ENCODE assay signal across 19 mouse cellular contexts in genomic region chr17:45520136-45520535, GRCm38 (mm10). TPM values are rescaled to one million over a fixed set of nuclear protein-coding genes. Genes with fewer than 3 reads are reported as not detected.
DNase-seq lines count a peak whose midpoint lies in the region; ATAC-seq and TF ChIP-seq lines count a peak whose summit lies in the region.
"Had no signal": no experiment of that assay in that cellular context is flagged by ENCODE, and none has a peak within 500 bp of the region (broad histone marks: within the 10 kb centered on the region; RNA-seq: fewer than 3 reads in every experiment).

No protein-coding gene starts in this region.

- 82% methylated on average over 11 of the region's 11 CpGs for WGBS in hindbrain, postnatal 0 days
- 79% methylated on average over 11 of the region's 11 CpGs for WGBS in hindbrain, embryonic 16.5 days
- 83% methylated on average over 11 of the region's 11 CpGs for WGBS in embryonic facial prominence, embryonic 10.5 days

- no peak overlapping the region for H3K4me3 ChIP-seq in hindbrain, postnatal 0 days (ENCODE audit: low read length)
- no peak overlapping the region for H3K4me3 ChIP-seq in hindbrain, embryonic 16.5 days (ENCODE audit: low read length)
- peak overlapping the region; percentile 3; the same call in 1 of the 2 replicates for H3K4me3 ChIP-seq in embryonic facial prominence, embryonic 10.5 days
- H3K4me3 ChIP-seq: embryonic facial prominence, embryonic 15.5 days; erythroblast, embryonic 14.5 days; forebrain, embryonic 15.5 days; heart, adult 2 months; heart, embryonic 12.5 days; hindbrain, embryonic 15.5 days had no signal

- no peak for TF ChIP-seq CTCF in hindbrain, postnatal 0 days (IDR thresholded peaks at IDR 0.05; ENCODE audit: low read depth)

- no peak overlapping the region for H3K4me2 ChIP-seq in hindbrain, postnatal 0 days (ENCODE audit: low read depth, low read length)
- no peak overlapping the region for H3K4me2 ChIP-seq in hindbrain, embryonic 16.5 days (ENCODE audit: low read length)
- H3K4me2 ChIP-seq: embryonic facial prominence, embryonic 15.5 days; forebrain, embryonic 15.5 days; heart, embryonic 12.5 days; hindbrain, embryonic 15.5 days had no signal

- H3K4me1 ChIP-seq in hindbrain, postnatal 0 days (ENCODE audit: insufficient read depth, low read length), result peaks cover 11% of the 10 kb centered on the region
- peaks cover 14% of the 10 kb centered on the region for H3K4me1 ChIP-seq in hindbrain, embryonic 16.5 days (ENCODE audit: control insufficient read depth, insufficient read depth, low read depth, low read length)
- H3K4me1 ChIP-seq in embryonic facial prominence, embryonic 10.5 days, result peaks cover 30% of the 10 kb centered on the region

- peaks cover 3% of the 10 kb centered on the region; the same call in 1 of the 2 replicates for H3K36me3 ChIP-seq in hindbrain, postnatal 0 days (ENCODE audit: insufficient read depth, low read length)
- peaks cover 5% of the 10 kb centered on the region; the same call in 1 of the 2 replicates for H3K36me3 ChIP-seq in hindbrain, embryonic 16.5 days (ENCODE audit: control insufficient read depth, insufficient read depth, low read length)
- peaks cover 61% of the 10 kb centered on the region for H3K36me3 ChIP-seq in embryonic facial prominence, embryonic 10.5 days (replicated peaks)
- H3K36me3 ChIP-seq: forebrain, embryonic 15.5 days; hindbrain, embryonic 15.5 days had no signal

- H3K9ac ChIP-seq in hindbrain, postnatal 0 days (replicated peaks; ENCODE audit: low read length), result no peak overlapping the region
- H3K9ac ChIP-seq in hindbrain, embryonic 16.5 days (ENCODE audit: low read depth, low read length), result no peak overlapping the region
- H3K9ac ChIP-seq: embryonic facial prominence, embryonic 15.5 days; forebrain, embryonic 15.5 days; hindbrain, embryonic 15.5 days had no signal

- peak overlapping the region; percentile 74; the same call in 1 of the 2 replicates for H3K27ac ChIP-seq in hindbrain, postnatal 0 days
- H3K27ac ChIP-seq in hindbrain, embryonic 16.5 days (ENCODE audit: low read depth, low read length), result no peak overlapping the region; the same call in 1 of the 2 replicates
- H3K27ac ChIP-seq in embryonic facial prominence, embryonic 10.5 days (replicated peaks), result peak overlapping the region; percentile 19; the same call in 1 of the 2 replicates
- H3K27ac ChIP-seq: embryonic facial prominence, embryonic 15.5 days; forebrain, embryonic 15.5 days; heart, adult 2 months had no signal

- H3K9me3 ChIP-seq in hindbrain, postnatal 0 days (ENCODE audit: low read length), result no peaks in the 10 kb centered on the region
- no peaks in the 10 kb centered on the region for H3K9me3 ChIP-seq in hindbrain, embryonic 16.5 days (ENCODE audit: control insufficient read depth, low read length)
- H3K9me3 ChIP-seq in embryonic facial prominence, embryonic 10.5 days, result no peaks in the 10 kb centered on the region
- H3K9me3 ChIP-seq: embryonic facial prominence, embryonic 15.5 days; forebrain, embryonic 15.5 days; heart, embryonic 12.5 days; hindbrain, embryonic 15.5 days had no signal

- DNase-seq in cerebellum, adult 9-10 months, result peak; percentile 61
- no peak for DNase-seq in cerebellum, postnatal 4 days (ENCODE audit: low spot score in 2 of 2)
- no peak for DNase-seq in hindbrain, postnatal 0 days (ENCODE audit: low spot score)
- no peak for DNase-seq in embryonic facial prominence, embryonic 10.5 days (ENCODE audit: low spot score)
- no peak for DNase-seq in adrenal gland, adult (ENCODE audit: inconsistent age in 2 of 2, low spot score in 1 of 2)
- DNase-seq: adrenal gland, adult 8-10 months; adrenal gland, postnatal 36 days; gastrocnemius, postnatal 10 days; heart, adult 2 months; heart, postnatal 36 days; kidney, adult 11 months; kidney, adult 9 months had no signal

- ATAC-seq in hindbrain, postnatal 0 days, result no peak
- ATAC-seq in hindbrain, embryonic 16.5 days, result no peak
- ATAC-seq: forebrain, embryonic 15.5 days had no signal

- H3K27me3 ChIP-seq in hindbrain, postnatal 0 days (ENCODE audit: insufficient read depth, low read length), result no peaks in the 10 kb centered on the region
- H3K27me3 ChIP-seq in hindbrain, embryonic 16.5 days (replicated peaks; ENCODE audit: control insufficient read depth, insufficient read depth, low read length), result no peaks in the 10 kb centered on the region
- peaks cover 26% of the 10 kb centered on the region for H3K27me3 ChIP-seq in embryonic facial prominence, embryonic 10.5 days (replicated peaks; ENCODE audit: low read depth, poor library complexity, severe bottlenecking)
- H3K27me3 ChIP-seq: forebrain, embryonic 15.5 days; hindbrain, embryonic 15.5 days had no signal

RNA-seq across cellular contexts. Expression of gene Tcte1, which starts 3.1 kb away (rescaled TPM):
- 0.58 and 1.5 TPM in 2 replicates for total RNA-seq in hindbrain, postnatal 0 days (2014; rRNA removed)
- 3.9 and 4.3 TPM in 2 replicates for polyA plus RNA-seq in hindbrain, postnatal 0 days (2015; fragmentation: Nextera tagmentation; extraction: Ambion mirVana)
- 6.1 and 6.3 TPM in 2 replicates for polyA plus RNA-seq in hindbrain, embryonic 16.5 days (2015; fragmentation: Nextera tagmentation; extraction: Ambion mirVana)
- polyA plus RNA-seq in embryonic facial prominence, embryonic 10.5 days (2016; fragmentation: Nextera tagmentation; extraction: Ambion mirVana), result 1.1 TPM in 2 replicates
- total RNA-seq: adrenal gland, adult 8-10 months; adrenal gland, postnatal 36 days; gastrocnemius, postnatal 10 days; gastrocnemius, postnatal 4 days; heart, adult 2 months; heart, postnatal 36 days had no signal
- polyA plus RNA-seq: erythroblast, embryonic 14.5 days had no signal

RNA-seq across cellular contexts. Expression of gene Aars2, which starts 13.5 kb away (rescaled TPM):
- total RNA-seq in hindbrain, postnatal 0 days (2014; rRNA removed), result 28.5 and 34.5 TPM in 2 replicates
- polyA plus RNA-seq in hindbrain, postnatal 0 days (2015; fragmentation: Nextera tagmentation; extraction: Ambion mirVana), result 14.2 and 15.7 TPM in 2 replicates
- polyA plus RNA-seq in hindbrain, embryonic 16.5 days (2015; fragmentation: Nextera tagmentation; extraction: Ambion mirVana), result 20.6 and 21.7 TPM in 2 replicates
- polyA plus RNA-seq in embryonic facial prominence, embryonic 10.5 days (2016; fragmentation: Nextera tagmentation; extraction: Ambion mirVana), result 33.7 and 36.0 TPM in 2 replicates

RNA-seq across cellular contexts. Expression of gene Tmem151b, which starts 29.3 kb away (rescaled TPM):
- 107 and 114 TPM in 2 replicates for total RNA-seq in hindbrain, postnatal 0 days (2014; rRNA removed)
- 29.5 and 29.8 TPM in 2 replicates for polyA plus RNA-seq in hindbrain, postnatal 0 days (2015; fragmentation: Nextera tagmentation; extraction: Ambion mirVana)
- 29.3 and 31.7 TPM in 2 replicates for polyA plus RNA-seq in hindbrain, embryonic 16.5 days (2015; fragmentation: Nextera tagmentation; extraction: Ambion mirVana)
- 5.8 and 8.3 TPM in 2 replicates for polyA plus RNA-seq in embryonic facial prominence, embryonic 10.5 days (2016; fragmentation: Nextera tagmentation; extraction: Ambion mirVana)
- polyA plus RNA-seq: erythroblast, embryonic 14.5 days had no signal

RNA-seq across cellular contexts. Expression of gene Nfkbie, which starts 35.4 kb away (rescaled TPM):
- total RNA-seq in hindbrain, postnatal 0 days (2014; rRNA removed), result 7.7 and 9.2 TPM in 2 replicates
- polyA plus RNA-seq in hindbrain, postnatal 0 days (2015; fragmentation: Nextera tagmentation; extraction: Ambion mirVana), result 5.2 and 6.0 TPM in 2 replicates
- polyA plus RNA-seq in hindbrain, embryonic 16.5 days (2015; fragmentation: Nextera tagmentation; extraction: Ambion mirVana), result 6.1 and 6.8 TPM in 2 replicates
- polyA plus RNA-seq in embryonic facial prominence, embryonic 10.5 days (2016; fragmentation: Nextera tagmentation; extraction: Ambion mirVana), result 6.6 and 7.1 TPM in 2 replicates

RNA-seq across cellular contexts. Expression of gene Slc35b2, which starts 43.5 kb away (rescaled TPM):
- total RNA-seq in hindbrain, postnatal 0 days (2014; rRNA removed), result 105 and 139 TPM in 2 replicates
- 90.3 and 94.0 TPM in 2 replicates for polyA plus RNA-seq in hindbrain, postnatal 0 days (2015; fragmentation: Nextera tagmentation; extraction: Ambion mirVana)
- polyA plus RNA-seq in hindbrain, embryonic 16.5 days (2015; fragmentation: Nextera tagmentation; extraction: Ambion mirVana), result 96.2 and 101 TPM in 2 replicates
- 95.8 and 101 TPM in 2 replicates for polyA plus RNA-seq in embryonic facial prominence, embryonic 10.5 days (2016; fragmentation: Nextera tagmentation; extraction: Ambion mirVana)
